Mouse (Mus musculus) left cerebral cortex, postnatal 10 days (tissue): ENCODE results near the gene Gzmn. TPM values are rescaled to one million over a fixed set of nuclear protein-coding genes. Genes with fewer than 3 reads are reported as not detected.
A peak's percentile ranks its signal among the peaks of the same experiment; 100 is the strongest.
"Not testable (repeated sequence)": the region's sequence is repeated elsewhere in the genome, so short reads cannot be mapped to it uniquely, and the experiment has no call there.

Experiments
- DNase-seq, 2 experiments: peaks; one replicate each; pipeline ENCODE4 v3.0.0; 2021 to 2022; ENCODE audit warnings: low spot score in 2 of 2, mixed read lengths in 1 of 2; ENCODE audit errors: extremely low spot score in 1 of 2
- intact Hi-C: fragments of 180-260 bp; cut with DNase I; formaldehyde crosslinking; loops from one replicate; pipeline ENCODE4 v1.15.1; 2025
- total RNA-seq, 2 experiments: library from RNA; stranded (reverse); gene quantifications; 2 replicates each; pipeline ENCODE4 v1.2.3; 2021

Gene Gzmn
- total RNA-seq = not detected

DNA sequence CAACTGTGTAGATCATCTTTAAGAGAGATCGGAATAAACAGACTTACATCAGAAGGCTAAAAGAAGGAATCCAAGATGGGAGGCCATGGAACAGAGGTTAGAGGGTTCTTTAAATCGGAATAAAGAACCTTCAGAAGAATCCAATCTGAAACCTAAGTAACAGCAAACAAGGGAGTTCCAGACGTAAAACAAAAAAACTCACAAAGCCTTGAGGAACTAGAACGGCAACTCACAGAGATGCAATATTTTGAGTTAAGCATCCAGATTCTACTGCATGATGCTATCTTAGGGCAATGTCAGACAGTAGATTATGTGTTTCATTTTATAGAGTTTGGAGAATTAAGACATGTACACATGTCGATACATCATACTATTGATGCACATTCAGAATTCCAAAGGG, at the start of gene Gzmn:
Gzmn (minus strand) TSS at position 101 of the 400 bp plus-strand sequence.
- DNase-seq = no peak
- intact Hi-C loops = no loop called here

DNA sequence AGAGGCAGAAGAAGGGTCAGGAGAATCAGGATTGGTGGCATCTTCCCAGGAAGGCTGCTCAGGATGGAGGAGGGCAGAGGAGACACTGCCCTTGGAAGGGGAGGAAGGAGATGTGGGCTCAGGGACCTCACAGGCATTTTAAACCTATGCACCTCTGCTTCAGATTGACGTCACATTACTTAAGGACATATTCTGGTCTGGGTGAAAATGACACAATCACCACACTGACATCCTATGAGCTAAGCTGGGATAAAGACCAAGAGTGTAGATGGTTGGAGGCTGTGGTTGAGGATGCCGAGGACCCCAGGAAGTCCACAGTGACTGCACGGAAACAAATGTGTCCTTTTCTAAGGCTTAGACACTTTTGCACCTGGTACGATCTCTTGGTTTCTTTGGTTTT, 36.9 kb upstream of the Gzmn start, which contains the start of gene Gzmf:
Gzmf (minus strand) TSS at position 101 of the 400 bp plus-strand sequence.
- DNase-seq = no peak
- intact Hi-C loops = no loop called here

- intact Hi-C loops = loop anchor here (5.0 kb wide), 1 partner anchor 97 kb away; no protein-coding TSS in a partner anchor
- no peak for DNase-seq
Observed at GRCm38 (mm10) chr14:56205613-56206012, 31.2 kb upstream of the Gzmn start.

DNA sequence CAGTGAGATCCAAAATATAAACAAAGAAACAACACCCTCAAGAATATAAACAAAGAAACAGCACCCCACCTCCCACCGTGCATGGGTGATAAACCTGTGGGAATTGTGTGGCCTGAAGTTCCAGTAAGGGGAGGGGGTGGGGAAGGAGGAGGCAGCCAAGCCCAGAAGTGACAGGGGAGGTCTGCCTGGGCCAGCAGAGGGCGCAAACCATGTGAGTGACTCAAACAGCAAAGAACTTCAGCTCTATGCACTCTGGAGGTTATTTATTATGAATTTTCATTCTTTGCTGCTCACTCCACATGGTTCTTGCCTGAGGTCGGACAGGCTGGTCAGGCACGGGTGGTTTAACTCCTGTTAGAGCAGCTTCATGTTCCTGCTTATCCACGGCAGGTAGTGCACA, 30.6 kb upstream of the Gzmn start:
- intact Hi-C loops = loop anchor here (5.0 kb wide), 1 partner anchor 97 kb away; no protein-coding TSS in a partner anchor
- DNase-seq = peak in 1 of 2 experiments; percentile 43

DNA sequence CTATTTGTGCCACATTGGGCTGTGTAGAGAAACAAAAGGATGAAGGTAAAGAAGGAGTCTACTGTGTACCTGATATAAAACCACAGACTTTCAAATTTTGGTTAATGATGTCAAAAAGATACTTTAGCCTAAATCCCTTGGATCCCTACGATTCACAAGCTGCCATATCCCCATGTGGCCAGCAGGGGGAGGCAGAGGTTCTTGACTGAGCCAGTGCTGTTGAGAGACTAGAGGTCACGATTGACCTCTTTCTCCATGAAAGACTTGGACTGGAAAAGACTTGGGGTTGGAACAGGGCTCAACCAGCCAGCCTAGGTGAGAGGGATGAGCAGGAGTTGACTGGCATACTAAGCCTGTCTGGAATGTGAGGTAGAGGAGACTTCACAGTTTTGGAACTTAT, 29.6 kb upstream of the Gzmn start:
- intact Hi-C loops = no loop called here

DNA sequence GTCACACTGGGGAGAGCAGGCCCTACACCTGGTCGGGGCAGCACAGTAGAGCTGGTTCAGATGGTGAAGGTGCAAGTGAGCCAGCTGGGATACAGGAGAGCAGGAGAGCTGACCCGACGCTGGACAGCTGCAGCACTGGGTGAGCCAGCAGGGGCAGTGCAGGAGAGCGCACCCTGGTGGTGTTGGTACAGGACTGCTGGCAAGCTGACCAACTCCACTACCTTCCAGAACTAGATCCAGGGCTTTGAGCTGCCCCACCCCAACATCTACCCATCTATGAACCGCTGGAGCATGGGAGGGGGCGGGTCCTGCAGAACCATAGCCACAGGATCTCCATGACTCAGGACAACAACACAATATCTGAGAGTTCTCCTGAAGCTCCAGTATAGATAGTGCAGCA, 12.5 kb upstream of the Gzmn start:
- no peak for DNase-seq
- intact Hi-C loops = no loop called here

More for the DNA sequence above, 29.6 kb upstream of the Gzmn start:
- DNase-seq = peak; percentile 23 to 54

- intact Hi-C loops = no loop called here
- no peak for DNase-seq
Observed at GRCm38 (mm10) chr14:56186521-56186920, 12.1 kb upstream of the Gzmn start.

DNA sequence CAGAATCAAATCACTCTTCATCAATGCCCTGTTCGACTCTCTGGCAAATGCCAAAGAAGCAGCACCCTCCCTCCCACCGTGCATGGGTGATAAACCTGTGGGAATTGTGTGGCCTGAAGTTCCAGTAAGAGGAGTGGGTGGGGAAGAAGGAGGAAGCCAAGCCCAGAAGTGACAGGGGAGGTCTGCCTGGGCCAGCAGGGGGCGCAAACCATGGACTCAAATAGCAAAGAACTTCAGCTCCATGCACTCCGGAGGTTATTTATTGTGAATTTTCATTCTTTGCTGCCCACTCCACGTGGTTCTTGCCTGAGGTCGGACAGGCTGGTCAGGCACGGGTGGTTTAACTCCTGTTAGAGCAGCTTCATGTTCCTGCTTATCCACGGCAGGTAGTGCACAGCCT, 3.3 kb upstream of the Gzmn start:
- peak in 1 of 2 experiments; percentile 52 for DNase-seq
- intact Hi-C loops = not testable (repeated sequence)

DNA sequence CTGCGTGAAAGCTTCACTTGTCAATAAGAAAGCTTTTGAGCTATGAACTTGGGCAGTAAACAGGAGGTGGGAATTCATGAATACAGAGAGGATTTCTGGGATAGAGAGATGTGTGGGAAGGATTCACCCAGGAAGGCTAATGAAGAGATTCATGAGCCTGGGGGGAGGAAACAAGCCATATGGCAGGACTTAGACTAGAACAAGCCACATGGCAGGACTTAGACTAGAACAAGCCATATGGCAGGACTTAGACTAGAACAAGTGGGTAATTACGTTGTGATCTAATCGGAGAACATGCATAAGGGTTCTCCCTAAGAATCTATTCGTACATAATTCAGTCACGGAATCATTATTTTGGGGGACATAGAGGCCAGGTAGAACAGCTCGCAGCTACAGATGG, 1.0 kb downstream of the Gzmn start:
- DNase-seq = no peak
- intact Hi-C loops = no loop called here

DNA sequence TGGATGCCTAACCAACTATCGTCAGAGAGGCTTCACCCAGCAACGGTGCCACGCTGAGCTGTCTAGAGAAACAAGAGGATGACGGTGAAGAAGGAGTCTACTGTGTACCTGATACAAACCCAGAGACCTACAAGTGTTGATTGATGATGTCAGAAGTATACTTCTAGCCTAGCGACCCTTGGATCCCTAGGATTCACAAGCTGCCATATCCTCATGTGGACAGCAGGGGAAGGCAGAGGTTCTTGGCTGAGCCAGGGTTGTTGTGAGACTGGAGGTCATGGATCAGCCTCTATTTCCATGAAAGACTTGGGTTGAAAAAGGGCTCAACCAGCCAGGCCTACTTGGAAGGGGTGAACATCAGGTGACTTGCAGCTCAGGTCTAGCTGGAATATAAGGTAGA, 1.7 kb downstream of the Gzmn start:
- intact Hi-C loops = no loop called here
- no peak for DNase-seq

DNA sequence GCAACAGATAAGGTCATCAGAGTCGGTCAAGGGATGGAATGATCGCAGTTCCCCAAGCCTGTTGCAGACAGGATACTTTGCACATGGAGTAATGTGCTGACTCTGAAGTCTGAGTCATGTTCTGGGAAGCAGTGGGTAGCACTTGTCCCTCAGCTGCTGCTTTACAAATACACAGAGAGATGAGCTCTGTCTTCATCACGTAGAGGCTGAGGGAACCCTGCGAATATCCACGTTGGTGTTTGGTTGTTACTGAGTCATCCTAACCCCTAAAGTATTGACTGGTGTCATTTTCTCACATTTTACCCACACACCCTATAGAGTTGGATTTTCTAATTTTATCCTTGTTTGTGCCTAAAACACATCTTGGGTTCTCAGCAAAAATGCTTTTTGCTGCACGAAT, 6.4 kb downstream of the Gzmn start:
- intact Hi-C loops = no loop called here
- no peak for DNase-seq

GRCm38 (mm10) chr14:56162109-56162508, 12.3 kb downstream of the Gzmn start:
- intact Hi-C loops = no loop called here
- no peak for DNase-seq

DNA sequence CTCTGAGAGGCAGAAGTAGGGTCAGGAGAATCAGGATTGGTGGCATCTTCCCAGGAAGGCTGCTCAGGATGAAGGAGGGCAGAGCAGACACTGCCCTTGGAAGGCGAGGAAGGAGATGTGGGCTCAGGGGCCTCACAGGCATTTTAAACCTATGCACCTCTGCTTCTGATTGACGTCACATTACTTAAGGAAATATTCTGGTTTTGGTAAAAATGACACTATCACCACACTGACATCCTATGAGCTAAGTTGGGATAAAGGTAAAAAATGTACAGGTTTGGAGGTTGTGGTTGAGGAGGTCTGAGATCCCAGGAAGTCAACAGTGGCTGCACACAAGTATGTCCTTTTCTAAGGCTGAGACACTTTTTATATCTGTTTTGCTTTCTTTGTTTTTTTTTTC, 14.9 kb downstream of the Gzmn start, which contains the start of gene Gzmg:
Gzmg (minus strand) TSS at position 101 of the 400 bp plus-strand sequence.
- DNase-seq, intact Hi-C loops: not testable (repeated sequence)

GRCm38 (mm10) chr14:56155340-56155739, 19.1 kb downstream of the Gzmn start:
- intact Hi-C loops = no loop called here
- DNase-seq = no peak

- DNase-seq, intact Hi-C loops: not testable (repeated sequence)
Observed at GRCm38 (mm10) chr14:56133675-56134074, 40.7 kb downstream of the Gzmn start.

- DNase-seq, intact Hi-C loops: not testable (repeated sequence)
Observed at GRCm38 (mm10) chr14:56132508-56132907, 41.9 kb downstream of the Gzmn start, which contains the start of gene Gzmd. TSS of gene Gzmd (minus strand) at chr14:56132608.

- DNase-seq = no peak
- intact Hi-C loops = no loop called here
Observed at GRCm38 (mm10) chr14:56128341-56128740, 46.1 kb downstream of the Gzmn start.

DNA sequence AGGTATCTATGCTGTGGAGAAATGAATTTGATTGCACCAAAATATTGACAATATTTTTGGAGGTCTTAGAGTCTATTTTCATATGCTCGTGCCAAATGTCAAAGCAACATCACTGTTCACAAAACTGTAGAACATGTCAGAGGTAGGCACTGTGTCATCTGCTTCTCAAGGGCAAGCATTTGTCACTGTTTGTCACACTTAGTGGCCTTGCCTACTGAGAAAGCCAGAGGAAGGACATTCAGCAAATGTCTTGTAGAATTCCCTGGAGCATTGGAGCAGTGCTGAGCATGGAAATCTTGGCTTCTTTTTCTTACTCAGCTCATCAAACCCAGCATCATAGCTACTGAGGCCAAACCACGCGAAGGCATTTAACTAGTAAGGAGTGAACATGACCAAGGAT, 50.9 kb downstream of the Gzmn start:
- DNase-seq = no peak

DNA sequence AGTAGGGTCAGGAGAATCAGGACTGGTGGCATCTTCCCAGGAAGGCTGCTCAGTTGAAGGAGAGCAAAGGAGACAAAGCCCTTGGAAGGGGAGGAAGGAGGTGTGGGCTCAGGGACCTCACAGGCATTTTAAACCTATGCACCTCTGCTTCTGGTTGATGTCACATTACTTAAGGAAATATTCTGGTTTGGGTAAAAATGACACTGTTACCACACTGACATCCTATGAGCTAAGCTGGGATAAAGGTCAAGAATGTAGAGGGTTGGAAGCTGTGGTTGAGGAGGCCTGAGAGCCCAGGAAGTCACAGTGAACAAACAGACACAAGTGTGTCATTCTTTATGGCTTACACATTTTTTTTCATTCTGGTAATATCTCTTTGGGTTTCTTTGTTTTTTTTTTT, 53.9 kb downstream of the Gzmn start, which contains the start of gene Gzme:
Gzme (minus strand) TSS at position 101 of the 400 bp plus-strand sequence.
- intact Hi-C loops = no loop called here
- DNase-seq = no peak

More for the DNA sequence above, 50.9 kb downstream of the Gzmn start:
- intact Hi-C loops = no loop called here
